Mouse (Mus musculus) limb, embryonic 12.5 days (tissue): Measurements from ENCODE around the gene Tmem238l. TPM values are rescaled to one million over a fixed set of nuclear protein-coding genes. Genes with fewer than 3 reads are reported as not detected.

Source experiments
- ATAC-seq: fragments of 200-750 bp; cut with Nextera tagmentation; 2 replicates; pipeline ENCODE4 v1.8.0; 2017; ENCODE audit warnings: low read depth, moderate TSS enrichment; ENCODE audit not compliant: insufficient number of reproducible peaks, insufficient read depth, low FRiP score, low TSS enrichment
- H3K27ac ChIP-seq: fragments of 300-500 bp; sonication (generic); 2 replicates; pipeline ENCODE4 v1.5.1; 2016; ENCODE audit warnings: mild to moderate bottlenecking, moderate library complexity
- H3K27me3 ChIP-seq: fragments of 300-500 bp; sonication (generic); 2 replicates; pipeline ENCODE4 v1.6.1; 2016; ENCODE audit warnings: mild to moderate bottlenecking, moderate library complexity
- H3K36me3 ChIP-seq: fragments of 300-500 bp; sonication (generic); 2 replicates; pipeline ENCODE4 v1.6.1; 2016; ENCODE audit warnings: mild to moderate bottlenecking, moderate library complexity
- H3K4me1 ChIP-seq: fragments of 300-500 bp; sonication (generic); replicated peaks from 2 replicates; pipeline ENCODE4 v1.6.1; 2016
- H3K4me2 ChIP-seq: fragments of 300-500 bp; sonication (generic); 2 replicates; pipeline ENCODE4 v1.6.1; 2016; ENCODE audit warnings: mild to moderate bottlenecking, moderate library complexity
- H3K4me3 ChIP-seq: fragments of 300-500 bp; sonication (generic); replicated peaks from 2 replicates; pipeline ENCODE4 v1.5.1; 2016; ENCODE audit warnings: mild to moderate bottlenecking
- H3K9ac ChIP-seq: fragments of 300-500 bp; sonication (generic); replicated peaks from 2 replicates; pipeline ENCODE4 v1.6.1; 2016; ENCODE audit warnings: mild to moderate bottlenecking, moderate library complexity
- H3K9me3 ChIP-seq: fragments of 300-500 bp; sonication (generic); 2 replicates; pipeline ENCODE4 v1.6.1; 2016; ENCODE audit warnings: mild to moderate bottlenecking, moderate library complexity
- WGBS: fragments of 180-500 bp; shearing (Covaris S2); methylation state at CpG from one replicate; pipeline ENCODE4 v1.1.7; 2016; 5-methylcytosine and 5-hydroxymethylcytosine counted together
- polyA plus RNA-seq: library from polyadenylated mRNA; unstranded; fragments of >200 nt; fragmentation: Nextera tagmentation; extraction: Ambion mirVana; gene quantifications from 2 replicates; pipeline ENCODE4 v1.2.1, GENCODE M21; 2016

Tmem238l gene
- polyA plus RNA-seq, 1 experiment from 2014 or later: not detected

GRCm38 (mm10) chr11:66982794-66983193 lies 26.4 kb downstream of the Tmem238l start:
- H3K27me3 ChIP-seq: no peaks in the 10 kb centered on the region
- ATAC-seq: no peak
- H3K4me2 ChIP-seq: no peak overlapping the region
- no peaks in the 10 kb centered on the region for H3K36me3 ChIP-seq
- WGBS: 45% methylated on average over 6 of the region's 6 CpGs
- no peak overlapping the region for H3K4me3 ChIP-seq
- no peaks in the 10 kb centered on the region for H3K9me3 ChIP-seq
- H3K4me1 ChIP-seq: peaks cover 23% of the 10 kb centered on the region
- H3K9ac ChIP-seq: no peak overlapping the region
- H3K27ac ChIP-seq: no peak overlapping the region

GRCm38 (mm10) chr11:66983422-66984164 lies 27.2 kb downstream of the Tmem238l start:
- Histone ChIP-seq H3K4me3 (no peak overlapping the region), H3K27ac (peak overlapping the region; percentile 53; the same call in 1 of the 2 replicates), H3K36me3 (no peaks in the 10 kb centered on the region), H3K4me2 (peak overlapping the region; percentile 69), H3K9ac (no peak overlapping the region), H3K9me3 (no peaks in the 10 kb centered on the region), H3K27me3 (no peaks in the 10 kb centered on the region), H3K4me1 (peaks cover 23% of the 10 kb centered on the region)
- ATAC-seq: no peak
- WGBS: 36% methylated on average over 11 of the region's 11 CpGs

- Histone ChIP-seq H3K36me3 (no peaks in the 10 kb centered on the region), H3K9me3 (no peaks in the 10 kb centered on the region), H3K27ac (peak overlapping the region; percentile 45; the same call in 1 of the 2 replicates), H3K4me2 (peak overlapping the region; percentile 69), H3K4me3 (peak overlapping the region; percentile 47), H3K27me3 (no peaks in the 10 kb centered on the region), H3K4me1 (peaks cover 23% of the 10 kb centered on the region), H3K9ac (peak overlapping the region; percentile 57)
- peak; percentile 20; the same call in 1 of the 2 replicates for ATAC-seq
- 4% methylated on average over 28 of the region's 28 CpGs for WGBS
Measured at GRCm38 (mm10) chr11:66984165-66985135, 28.0 kb downstream of the Tmem238l start.

GRCm38 (mm10) chr11:66985136-66985702 lies 28.8 kb downstream of the Tmem238l start:
- WGBS: 34% methylated on average over 11 of the region's 11 CpGs
- peaks cover 23% of the 10 kb centered on the region for H3K4me1 ChIP-seq
- H3K27me3 ChIP-seq: no peaks in the 10 kb centered on the region
- H3K27ac ChIP-seq: no peak overlapping the region
- ATAC-seq: no peak
- H3K4me3 ChIP-seq: peak overlapping the region; percentile 47
- H3K9me3 ChIP-seq: no peaks in the 10 kb centered on the region
- 0 out of 2 replicates have a peak overlapping the region, but pooled peaks have one; percentile 57 for H3K9ac ChIP-seq
- H3K4me2 ChIP-seq: peak overlapping the region; percentile 69
- H3K36me3 ChIP-seq: no peaks in the 10 kb centered on the region

- H3K4me1 ChIP-seq: no peaks in the 10 kb centered on the region
- no peak overlapping the region for H3K4me3 ChIP-seq
- no peaks in the 10 kb centered on the region for H3K27me3 ChIP-seq
- no peak for ATAC-seq
- 87% methylated on average over 2 of the region's 2 CpGs for WGBS
- no peaks in the 10 kb centered on the region for H3K36me3 ChIP-seq
- H3K4me2 ChIP-seq: no peak overlapping the region
- H3K9me3 ChIP-seq: no peaks in the 10 kb centered on the region
- H3K27ac ChIP-seq: no peak overlapping the region
- H3K9ac ChIP-seq: no peak overlapping the region
Measured at GRCm38 (mm10) chr11:66992150-66992549, 35.7 kb downstream of the Tmem238l start.

GRCm38 (mm10) chr11:66993674-66994073 lies 37.2 kb downstream of the Tmem238l start:
- no peak overlapping the region for H3K4me2 ChIP-seq
- H3K4me1 ChIP-seq: no peaks in the 10 kb centered on the region
- no peak overlapping the region for H3K4me3 ChIP-seq
- no peaks in the 10 kb centered on the region for H3K9me3 ChIP-seq
- no peaks in the 10 kb centered on the region for H3K27me3 ChIP-seq
- H3K36me3 ChIP-seq: no peaks in the 10 kb centered on the region
- H3K9ac ChIP-seq: no peak overlapping the region
- no peak for ATAC-seq
- H3K27ac ChIP-seq: no peak overlapping the region
- 12% methylated on average over 1 of the region's 1 CpGs for WGBS

GRCm38 (mm10) chr11:66996446-66996845 lies 40.0 kb downstream of the Tmem238l start:
- Histone ChIP-seq H3K4me1 (no peaks in the 10 kb centered on the region), H3K36me3 (no peaks in the 10 kb centered on the region), H3K9ac (no peak overlapping the region), H3K27me3 (no peaks in the 10 kb centered on the region), H3K27ac (no peak overlapping the region), H3K4me3 (no peak overlapping the region), H3K4me2 (no peak overlapping the region), H3K9me3 (no peaks in the 10 kb centered on the region)
- ATAC-seq: no peak
- 72% methylated on average over 4 of the region's 4 CpGs for WGBS

- no peaks in the 10 kb centered on the region for H3K27me3 ChIP-seq
- no peak overlapping the region for H3K27ac ChIP-seq
- no peak for ATAC-seq
- no peaks in the 10 kb centered on the region for H3K9me3 ChIP-seq
- no peak overlapping the region for H3K9ac ChIP-seq
- WGBS: 84% methylated on average over 14 of the region's 14 CpGs
- H3K4me3 ChIP-seq: no peak overlapping the region
- H3K4me1 ChIP-seq: no peaks in the 10 kb centered on the region
- no peaks in the 10 kb centered on the region for H3K36me3 ChIP-seq
- no peak overlapping the region for H3K4me2 ChIP-seq
Measured at GRCm38 (mm10) chr11:66998467-66999403, 42.3 kb downstream of the Tmem238l start.

- Histone ChIP-seq H3K27ac (no peak overlapping the region), H3K4me3 (no peak overlapping the region), H3K9me3 (no peaks in the 10 kb centered on the region), H3K27me3 (no peaks in the 10 kb centered on the region), H3K9ac (no peak overlapping the region), H3K36me3 (no peaks in the 10 kb centered on the region), H3K4me2 (no peak overlapping the region), H3K4me1 (no peaks in the 10 kb centered on the region)
- WGBS: 79% methylated on average over 4 of the region's 4 CpGs
- ATAC-seq: no peak
Measured at GRCm38 (mm10) chr11:67000671-67001070, 44.2 kb downstream of the Tmem238l start.

GRCm38 (mm10) chr11:67001717-67002116 lies 45.3 kb downstream of the Tmem238l start:
- no peak overlapping the region for H3K9ac ChIP-seq
- ATAC-seq: no peak

More at GRCm38 (mm10) chr11:67001717-67002116, 45.3 kb downstream of the Tmem238l start:
- H3K36me3 ChIP-seq: no peaks in the 10 kb centered on the region
- H3K4me1 ChIP-seq: no peaks in the 10 kb centered on the region
- H3K27me3 ChIP-seq: no peaks in the 10 kb centered on the region
- H3K4me2 ChIP-seq: no peak overlapping the region
- no peak overlapping the region for H3K4me3 ChIP-seq
- no peaks in the 10 kb centered on the region for H3K9me3 ChIP-seq
- 31% methylated on average over 1 of the region's 1 CpGs for WGBS
- no peak overlapping the region for H3K27ac ChIP-seq
